Mouse (Mus musculus): ENCODE measurements around the gene Tent4a.

DNA sequence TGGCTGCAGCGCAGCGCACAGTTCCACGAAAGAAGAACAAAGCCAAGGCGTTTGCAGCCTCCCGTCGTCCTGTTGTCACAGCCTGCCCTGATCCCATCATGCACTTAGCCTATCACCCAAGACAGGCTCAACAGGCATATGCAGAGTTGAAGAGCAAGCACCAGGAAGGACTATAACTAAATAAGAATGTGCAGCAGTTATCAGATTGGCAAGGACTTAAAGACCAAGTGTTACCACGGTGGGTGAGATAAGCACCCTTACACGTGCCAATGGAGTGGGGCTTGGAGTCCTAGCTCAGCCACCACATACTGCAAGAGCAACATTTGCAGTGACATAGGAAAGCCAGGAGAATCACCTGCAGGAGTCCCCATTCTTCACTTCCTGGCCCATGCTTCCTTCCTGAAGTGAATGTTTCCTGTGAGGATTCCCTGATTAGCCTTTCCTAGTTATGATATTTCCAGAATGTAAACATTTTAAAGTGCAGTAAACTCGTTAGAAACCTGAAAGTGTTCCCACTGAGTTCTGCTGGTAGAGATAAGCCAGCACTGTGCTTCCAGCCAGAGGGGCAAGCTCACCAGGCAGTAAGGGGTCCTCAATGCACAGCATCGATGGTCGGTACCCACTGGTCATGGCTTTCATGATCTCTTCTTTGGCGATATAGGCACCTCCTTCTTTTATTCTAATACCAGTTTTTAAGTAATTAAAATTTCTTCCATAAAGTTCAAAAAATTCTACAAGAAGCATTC is 27.9 kb downstream of the Tent4a start:
- TF ChIP-seq GATA1 (IDR thresholded peaks at IDR 0.05; ENCODE audit: borderline replicate concordance, low read length) (no peak), FLI1 (IDR thresholded peaks at IDR 0.05; ENCODE audit: low read length) (no peak)
